In the genomic region with DNA sequence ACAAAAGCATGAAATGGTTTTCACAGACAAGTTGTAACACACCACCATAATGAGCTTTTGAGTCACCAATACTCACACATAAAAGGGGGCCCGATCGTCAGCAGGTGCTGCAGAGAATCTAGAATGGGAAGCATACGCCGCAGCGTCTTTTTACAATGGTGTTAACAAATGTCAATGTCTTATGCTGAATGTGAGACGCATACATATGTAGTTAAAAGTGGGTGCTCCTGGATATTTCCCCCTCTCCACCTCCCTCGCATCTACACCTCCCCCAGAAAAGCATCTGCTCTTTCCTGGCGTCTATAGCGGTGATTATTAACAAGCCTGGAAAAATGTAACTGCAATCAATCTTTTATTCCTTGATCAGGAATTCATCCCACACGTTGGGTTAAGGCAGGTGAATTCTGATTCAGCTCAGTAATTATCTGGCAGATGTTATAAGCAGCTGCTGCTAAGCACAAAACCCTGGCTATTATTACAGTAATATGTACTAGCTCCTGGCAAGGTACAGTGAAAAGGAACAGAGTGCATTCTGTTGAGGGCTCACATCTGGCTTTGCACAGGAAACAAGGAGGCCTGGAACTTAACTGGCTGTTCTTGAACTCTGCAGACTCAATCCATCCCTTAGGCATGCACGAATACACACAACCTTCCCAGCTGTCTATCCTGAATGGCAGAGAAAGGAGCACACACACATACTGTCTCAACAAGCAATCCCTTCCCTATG, we compare ENCODE assay signal across 11 mouse cellular contexts.
A peak's percentile ranks its signal among the peaks of the same experiment; 100 is the strongest.
DNase-seq lines count a peak whose midpoint lies in the region; ATAC-seq and TF ChIP-seq lines count a peak whose summit lies in the region.
"Had no signal": no experiment of that assay in that cellular context is flagged by ENCODE, and none has a peak within 500 bp of the region (broad histone marks: within the 10 kb centered on the region; RNA-seq: fewer than 3 reads in every experiment).

No protein-coding gene starts in this region.

- no peak overlapping the region for H3K4me2 ChIP-seq in neural tube, embryonic 12.5 days (replicated peaks)
- peak overlapping the region; percentile 15; the same call in 1 of the 2 replicates for H3K4me2 ChIP-seq in hindbrain, embryonic 14.5 days (replicated peaks)
- no peak overlapping the region for H3K4me2 ChIP-seq in stomach, embryonic 15.5 days
- H3K4me2 ChIP-seq in liver, postnatal 0 days (ENCODE audit: low read depth, low read length), result no peak overlapping the region
- H3K4me2 ChIP-seq: heart, embryonic 13.5 days; liver, embryonic 15.5 days had no signal

- peaks cover 9% of the 10 kb centered on the region; the same call in 1 of the 2 replicates for H3K36me3 ChIP-seq in neural tube, embryonic 12.5 days
- H3K36me3 ChIP-seq in hindbrain, embryonic 14.5 days (replicated peaks; ENCODE audit: control insufficient read depth, insufficient read depth), result no peaks in the 10 kb centered on the region
- no peaks in the 10 kb centered on the region for H3K36me3 ChIP-seq in stomach, embryonic 15.5 days
- H3K36me3 ChIP-seq in liver, postnatal 0 days (replicated peaks; ENCODE audit: insufficient read depth, low read length), result no peaks in the 10 kb centered on the region
- H3K36me3 ChIP-seq: G1E; liver, embryonic 15.5 days had no signal

- no peak for DNase-seq in neural tube, embryonic 10.5 days (ENCODE audit: extremely low spot score, low spot score)
- DNase-seq in hindbrain, embryonic 14.5 days (ENCODE audit: low spot score), result no peak
- peak; percentile 62 to 70 for DNase-seq in left cerebral cortex, postnatal 25 days (ENCODE audit: low spot score in 2 of 2)
- no peak for DNase-seq in liver, postnatal 0 days
- no peak for DNase-seq in urinary bladder, postnatal 14 days (ENCODE audit: low spot score)

- no peak overlapping the region for H3K4me3 ChIP-seq in neural tube, embryonic 12.5 days
- no peak overlapping the region for H3K4me3 ChIP-seq in hindbrain, embryonic 14.5 days (replicated peaks; ENCODE audit: low read length)
- H3K4me3 ChIP-seq in stomach, embryonic 15.5 days (replicated peaks), result no peak overlapping the region
- no peak overlapping the region for H3K4me3 ChIP-seq in liver, postnatal 0 days (ENCODE audit: low read depth, low read length)
- H3K4me3 ChIP-seq: heart, embryonic 13.5 days; liver, embryonic 15.5 days had no signal

- no peak overlapping the region for H3K9ac ChIP-seq in neural tube, embryonic 12.5 days
- H3K9ac ChIP-seq in hindbrain, embryonic 14.5 days, result no peak overlapping the region
- no peak overlapping the region for H3K9ac ChIP-seq in stomach, embryonic 15.5 days
- no peak overlapping the region for H3K9ac ChIP-seq in liver, postnatal 0 days (replicated peaks)
- H3K9ac ChIP-seq: heart, embryonic 13.5 days; liver, embryonic 15.5 days had no signal

- peak; percentile 49 for ATAC-seq in neural tube, embryonic 12.5 days (ENCODE audit: low FRiP score, low read depth)
- peak; percentile 70; the same call in 1 of the 2 replicates for ATAC-seq in hindbrain, embryonic 14.5 days (ENCODE audit: low FRiP score)
- ATAC-seq in stomach, embryonic 15.5 days (ENCODE audit: insufficient read depth, low FRiP score, low read depth), result peak; percentile 74; the same call in 1 of the 2 replicates
- no peak for ATAC-seq in liver, postnatal 0 days
- ATAC-seq in CD4-positive, CD25-positive, alpha-beta regulatory T cell, adult 4 months, result no peak

- intact Hi-C loops in left cerebral cortex, postnatal 25 days (cut with DNase I), result no loop called here

- no peaks in the 10 kb centered on the region for H3K9me3 ChIP-seq in neural tube, embryonic 12.5 days
- H3K9me3 ChIP-seq in hindbrain, embryonic 14.5 days (ENCODE audit: control insufficient read depth, low read length), result no peaks in the 10 kb centered on the region
- H3K9me3 ChIP-seq in stomach, embryonic 15.5 days, result no peaks in the 10 kb centered on the region
- H3K9me3 ChIP-seq in liver, postnatal 0 days (ENCODE audit: low read length), result no peaks in the 10 kb centered on the region
- H3K9me3 ChIP-seq: heart, embryonic 13.5 days; liver, embryonic 15.5 days had no signal

- TF ChIP-seq EP300 in liver, postnatal 0 days (IDR thresholded peaks at IDR 0.05; ENCODE audit: low read depth), result no peak

- WGBS in neural tube, embryonic 12.5 days, result 71% methylated on average over 11 of the region's 11 CpGs
- WGBS in hindbrain, embryonic 14.5 days, result 42% methylated on average over 11 of the region's 11 CpGs
- 57% methylated on average over 11 of the region's 11 CpGs for WGBS in stomach, embryonic 15.5 days
- 81% methylated on average over 11 of the region's 11 CpGs for WGBS in liver, postnatal 0 days (ENCODE audit: insufficient replicate concordance)

- no peak overlapping the region for H3K27ac ChIP-seq in neural tube, embryonic 12.5 days
- H3K27ac ChIP-seq in hindbrain, embryonic 14.5 days, result peak overlapping the region; percentile 10
- H3K27ac ChIP-seq in stomach, embryonic 15.5 days, result 0 out of 2 replicates have a peak overlapping the region, but pooled peaks have one; percentile 1
- H3K27ac ChIP-seq in liver, postnatal 0 days (ENCODE audit: low read depth), result no peak overlapping the region
- H3K27ac ChIP-seq: heart, embryonic 13.5 days; liver, embryonic 15.5 days had no signal

- H3K27me3 ChIP-seq in neural tube, embryonic 12.5 days (replicated peaks), result no peaks in the 10 kb centered on the region
- no peaks in the 10 kb centered on the region for H3K27me3 ChIP-seq in hindbrain, embryonic 14.5 days (ENCODE audit: control insufficient read depth, insufficient read depth, low read length)
- no peaks in the 10 kb centered on the region for H3K27me3 ChIP-seq in stomach, embryonic 15.5 days (replicated peaks)
- H3K27me3 ChIP-seq in liver, postnatal 0 days (ENCODE audit: insufficient read depth, low read length), result no peaks in the 10 kb centered on the region
- H3K27me3 ChIP-seq: heart, embryonic 13.5 days; liver, embryonic 15.5 days had no signal

- no peaks in the 10 kb centered on the region; the same call in 1 of the 2 replicates for H3K4me1 ChIP-seq in neural tube, embryonic 12.5 days
- H3K4me1 ChIP-seq in hindbrain, embryonic 14.5 days (replicated peaks; ENCODE audit: control insufficient read depth, insufficient read depth, low read length), result peaks cover 13% of the 10 kb centered on the region; the same call in 1 of the 2 replicates
- peaks cover 4% of the 10 kb centered on the region; the same call in 1 of the 2 replicates for H3K4me1 ChIP-seq in stomach, embryonic 15.5 days
- no peaks in the 10 kb centered on the region for H3K4me1 ChIP-seq in liver, postnatal 0 days (ENCODE audit: insufficient read depth)
- H3K4me1 ChIP-seq: heart, embryonic 13.5 days; liver, embryonic 15.5 days had no signal

- no peak for TF ChIP-seq CTCF in liver, postnatal 0 days (IDR thresholded peaks at IDR 0.05; ENCODE audit: low read depth)

Comparison
In these comparisons a context has a peak if more than half of its experiments do, and no peak if none do; other contexts are left out.
1. ATAC-seq: peak in neural tube, embryonic 12.5 days (single experiment), hindbrain, embryonic 14.5 days (single experiment) and stomach, embryonic 15.5 days (single experiment); none in liver, postnatal 0 days (single experiment) and CD4-positive, CD25-positive, alpha-beta regulatory T cell, adult 4 months (single experiment).
2. H3K27ac ChIP-seq: peak in hindbrain, embryonic 14.5 days (single experiment) and stomach, embryonic 15.5 days (single experiment); none in neural tube, embryonic 12.5 days (single experiment) and liver, postnatal 0 days (single experiment).
3. DNase-seq: peak in left cerebral cortex, postnatal 25 days (2 of 2); none in neural tube, embryonic 10.5 days (single experiment), hindbrain, embryonic 14.5 days (single experiment), liver, postnatal 0 days (single experiment) and urinary bladder, postnatal 14 days (single experiment).